Mouse (Mus musculus) cerebellum, adult 2 months (tissue): ENCODE data around the gene Pde4c.
A peak's percentile ranks its signal among the peaks of the same experiment; 100 is the strongest.

ENCODE experiments used
- CTCF ChIP-seq: fragments of 200-500 bp; IDR thresholded peaks from 2 replicates; pipeline ENCODE4 v1.5.1; 2011; ENCODE audit warnings: low read depth, mild to moderate bottlenecking, control low read depth, low read length, moderate library complexity, borderline replicate concordance; ENCODE audit not compliant: insufficient read depth
- POLR2A ChIP-seq: fragments of 200-500 bp; IDR thresholded peaks from 2 replicates; pipeline ENCODE4 v1.6.1; 2011; ENCODE audit warnings: low read length, control low read depth, borderline replicate concordance; ENCODE audit not compliant: insufficient read depth

DNA sequence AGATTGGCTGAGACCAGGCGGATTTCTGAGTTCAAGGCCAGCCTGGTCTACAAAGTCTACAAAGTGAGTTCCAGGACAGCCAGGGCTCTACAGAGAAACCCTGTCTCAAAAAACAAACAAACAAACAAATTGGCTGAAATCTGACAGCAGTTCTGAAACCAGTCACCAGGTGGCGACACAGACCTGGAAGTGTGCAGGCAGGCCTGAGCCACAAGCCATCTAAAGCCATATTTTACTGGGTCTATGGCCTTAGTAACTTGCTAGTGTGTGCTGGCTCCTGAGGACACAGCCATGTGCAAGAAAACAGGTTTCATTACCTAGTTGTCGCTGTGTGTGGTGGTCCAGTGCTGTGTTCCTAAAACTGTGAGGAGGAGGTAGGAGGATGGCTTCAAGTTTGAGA lies 2.8 kb upstream of the Pde4c start:
- peak; percentile 97 for TF ChIP-seq CTCF
- TF ChIP-seq POLR2A: no peak
